Mouse (Mus musculus) cerebellum, adult 2 months (tissue): Measurements from ENCODE around the gene Cyb561d1.

Experiments
- CTCF ChIP-seq: fragments of 200-500 bp; IDR thresholded peaks from 2 replicates; pipeline ENCODE4 v1.5.1; 2011; ENCODE audit warnings: low read depth, mild to moderate bottlenecking, control low read depth, low read length, moderate library complexity, borderline replicate concordance; ENCODE audit not compliant: insufficient read depth
- POLR2A ChIP-seq: fragments of 200-500 bp; IDR thresholded peaks from 2 replicates; pipeline ENCODE4 v1.6.1; 2011; ENCODE audit warnings: low read length, control low read depth, borderline replicate concordance; ENCODE audit not compliant: insufficient read depth

- TF ChIP-seq POLR2A (no peak), CTCF (no peak)
Observed at GRCm38 (mm10) chr3:108146671-108147070, 54.3 kb downstream of the Cyb561d1 start.
